Mouse (Mus musculus) CH12.LX (cell line): Measurements from ENCODE around the gene Fam71b. TPM values are rescaled to one million over a fixed set of nuclear protein-coding genes. Genes with fewer than 3 reads are reported as not detected.

Experiments used
- DNase-seq: peaks from one replicate; pipeline ENCODE4 v3.0.0-alpha.2; 2013; ENCODE audit errors: extremely low read depth
- H3K27ac ChIP-seq: 2 replicates; pipeline ENCODE4 v1.5.1; 2012; ENCODE audit warnings: low read depth, mild to moderate bottlenecking, control low read depth, moderate library complexity; ENCODE audit not compliant: insufficient read depth
- H3K27me3 ChIP-seq: replicated peaks from 2 replicates; pipeline ENCODE3; 2012; ENCODE audit warnings: inconsistent platforms
- H3K36me3 ChIP-seq, 2 experiments: replicated peaks in 1 of 2; 2 replicates each; pipeline versions ENCODE3 to v1.6.1; 2012; ENCODE audit warnings: inconsistent platforms in 1 of 2, low read length in 1 of 2, mild to moderate bottlenecking in 1 of 2, mixed read lengths in 1 of 2, moderate library complexity in 1 of 2; ENCODE audit not compliant: control insufficient read depth in 1 of 2, insufficient read depth in 1 of 2
- H3K4me1 ChIP-seq, 2 experiments: 2 replicates each; pipeline ENCODE4 v1.6.1; 2012; ENCODE audit warnings: inconsistent platforms in 1 of 2, moderate library complexity in 1 of 2; ENCODE audit not compliant: insufficient read depth in 2 of 2, control insufficient read depth in 1 of 2
- H3K4me2 ChIP-seq: 2 replicates; pipeline ENCODE4 v1.6.1; 2012; ENCODE audit warnings: low read depth, mild to moderate bottlenecking, control low read depth; ENCODE audit not compliant: poor library complexity, insufficient read depth, severe bottlenecking
- H3K4me3 ChIP-seq, 3 experiments: fragments of 150-350 bp in 1 of 3; sonication (generic) in 1 of 3; replicated peaks in 1 of 3; 2 replicates each; pipeline versions ENCODE3 to v1.5.1; 2011 to 2012; ENCODE audit warnings: low read depth in 2 of 3, low read length in 2 of 3, mild to moderate bottlenecking in 2 of 3, moderate library complexity in 2 of 3, control low read depth in 1 of 3, improper control_type of control experiment in 1 of 3, inconsistent platforms in 1 of 3, mixed read lengths in 1 of 3; ENCODE audit not compliant: poor library complexity in 1 of 3
- H3K79me2 ChIP-seq: replicated peaks from 2 replicates; pipeline ENCODE4 v1.6.1; 2012; ENCODE audit warnings: mild to moderate bottlenecking, moderate library complexity; ENCODE audit not compliant: control insufficient read depth, poor library complexity, insufficient read depth, severe bottlenecking; ENCODE audit errors: extremely low read depth
- H3K9ac ChIP-seq: 2 replicates; pipeline ENCODE4 v1.6.1; 2012; ENCODE audit warnings: low read depth, mild to moderate bottlenecking, control low read depth, moderate library complexity; ENCODE audit not compliant: insufficient read depth
- H3K9me3 ChIP-seq: replicated peaks from 2 replicates; pipeline ENCODE3; 2012; ENCODE audit warnings: low read length, inconsistent platforms, mixed read lengths
- BHLHE40 ChIP-seq: IDR thresholded peaks from 2 replicates; pipeline ENCODE4 v1.6.1; 2011; ENCODE audit warnings: mild to moderate bottlenecking, low read depth, low read length, improper control_type of control experiment
- CHD1 ChIP-seq: IDR thresholded peaks from 2 replicates; pipeline ENCODE4 v1.6.1; 2012; ENCODE audit warnings: low read depth, low read length, improper control_type of control experiment, inconsistent platforms
- CHD2 ChIP-seq: IDR thresholded peaks from 2 replicates; pipeline ENCODE4 v1.6.1; 2011; ENCODE audit warnings: low read length, improper control_type of control experiment
- E2F4 ChIP-seq: IDR thresholded peaks from 2 replicates; pipeline ENCODE4 v1.6.1; 2011; ENCODE audit warnings: low read depth, low read length, improper control_type of control experiment; ENCODE audit not compliant: insufficient replicate concordance
- ELF1 ChIP-seq: IDR thresholded peaks from 2 replicates; pipeline ENCODE4 v1.6.1; 2014; ENCODE audit warnings: low read depth, mild to moderate bottlenecking, inconsistent platforms, low read length, improper control_type of control experiment
- ETS1 ChIP-seq: conservative IDR thresholded peaks from 2 replicates; pipeline ENCODE4 v1.6.1; 2012; ENCODE audit warnings: low read depth, mild to moderate bottlenecking, inconsistent platforms, low read length, improper control_type of control experiment, moderate library complexity
- GABPA ChIP-seq: IDR thresholded peaks from 2 replicates; pipeline ENCODE4 v1.6.1; 2012; ENCODE audit warnings: low read depth, low read length, improper control_type of control experiment, inconsistent platforms; ENCODE audit not compliant: insufficient replicate concordance
- HCFC1 ChIP-seq: IDR thresholded peaks from 2 replicates; pipeline ENCODE4 v1.6.1; 2012; ENCODE audit warnings: low read depth, mild to moderate bottlenecking, inconsistent platforms, low read length, improper control_type of control experiment
- JUND ChIP-seq: conservative IDR thresholded peaks from 2 replicates; pipeline ENCODE4 v1.6.1; 2011; ENCODE audit warnings: low read depth, low read length, improper control_type of control experiment
- KAT2A ChIP-seq: IDR thresholded peaks from 2 replicates; pipeline ENCODE4 v1.6.1; 2012; ENCODE audit warnings: low read length, improper control_type of control experiment, inconsistent platforms; ENCODE audit not compliant: insufficient replicate concordance
- MAFK ChIP-seq: IDR thresholded peaks from 2 replicates; pipeline ENCODE4 v1.6.1; 2011; ENCODE audit warnings: low read length, improper control_type of control experiment; ENCODE audit not compliant: insufficient replicate concordance
- MXI1 ChIP-seq: IDR thresholded peaks from 2 replicates; pipeline ENCODE4 v1.6.1; 2011; ENCODE audit warnings: mild to moderate bottlenecking, low read depth, low read length, improper control_type of control experiment
- NELFE ChIP-seq: IDR thresholded peaks from 2 replicates; pipeline ENCODE4 v1.6.1; 2011; ENCODE audit warnings: low read depth, low read length, improper control_type of control experiment
- POLR2A ChIP-seq: IDR thresholded peaks from 2 replicates; pipeline ENCODE4 v1.6.1; 2011; ENCODE audit warnings: low read depth, mild to moderate bottlenecking, improper control_type of control experiment, low read length
- POLR2AphosphoS2 ChIP-seq: IDR thresholded peaks from 2 replicates; pipeline ENCODE4 v1.6.1; 2011; ENCODE audit warnings: low read depth, low read length, improper control_type of control experiment
- RAD21 ChIP-seq: IDR thresholded peaks from 2 replicates; pipeline ENCODE4 v1.6.1; 2011; ENCODE audit warnings: low read depth, mild to moderate bottlenecking, low read length, improper control_type of control experiment, moderate library complexity
- RCOR1 ChIP-seq: conservative IDR thresholded peaks from 2 replicates; pipeline ENCODE4 v1.6.1; 2012; ENCODE audit warnings: low read depth, mild to moderate bottlenecking, inconsistent platforms, low read length, improper control_type of control experiment
- TBP ChIP-seq: conservative IDR thresholded peaks from 2 replicates; pipeline ENCODE4 v1.6.1; 2011; ENCODE audit warnings: low read depth, low read length, improper control_type of control experiment
- TCF12 ChIP-seq: IDR thresholded peaks from 2 replicates; pipeline ENCODE4 v1.6.1; 2014; ENCODE audit warnings: low read depth, mild to moderate bottlenecking, inconsistent platforms, low read length, improper control_type of control experiment
- USF2 ChIP-seq: conservative IDR thresholded peaks from 2 replicates; pipeline ENCODE4 v1.6.1; 2011; ENCODE audit warnings: low read depth, low read length, improper control_type of control experiment
- ZKSCAN1 ChIP-seq: IDR thresholded peaks from 2 replicates; pipeline ENCODE4 v1.6.1; 2012; ENCODE audit warnings: low read depth, inconsistent platforms, low read length, improper control_type of control experiment, borderline replicate concordance
- dilution Hi-C: fragments of 300-500 bp; cut with MboI; formaldehyde crosslinking; loops from 2 replicates; pipeline ENCODE4 v1.14.3; 2020; ENCODE audit warnings: low sequenced_read_pairs; ENCODE audit not compliant: extremely low pct_unique_long_range_greater_than_20kb, extremely low pct_ligation_motif_present
- in situ Hi-C: fragments of 300-500 bp; cut with MboI; formaldehyde crosslinking; loops from 3 replicates; pipeline ENCODE4 v1.14.3; 2019; ENCODE audit warnings: low sequenced_read_pairs, low pct_ligation_motif_present, low pct_unique_long_range_greater_than_20kb, mixed read lengths
- polyA plus RNA-seq: library from polyadenylated mRNA; unstranded; fragments of >175 nt; gene quantifications from 2 replicates; pipeline ENCODE4 v1.2.1, GENCODE M21; 2012; ENCODE audit warnings: low read depth; ENCODE audit not compliant: insufficient read length
- total RNA-seq, 2 experiments: library from RNA; depleted of rRNA; stranded (reverse); fragments of 300-350 nt in 1 of 2; fragments of >200 nt in 1 of 2; gene quantifications; 2 replicates each; pipeline ENCODE4 v1.2.3; 2012 to 2014

Fam71b gene
- total and polyA plus RNA-seq, 3 experiments = 0.46 to 2.6 (median 2.4) TPM

- no peak for DNase-seq
- H3K79me2 ChIP-seq = no peaks in the 10 kb centered on the region
- H3K4me3 ChIP-seq = no peak within 1 kb of the TSS
- peaks cover 32 to 65% of the 10 kb centered on the region in 2 experiments for H3K4me1 ChIP-seq
- in situ Hi-C loops (loop anchor here (5.0 kb wide), 1 partner anchor 48 kb away; the partner anchor contains the start of gene Med7), dilution Hi-C loops (no loop called here)
- H3K9ac ChIP-seq = no peak within 1 kb of the TSS
- H3K27ac ChIP-seq = no peak within 1 kb of the TSS
- H3K36me3 ChIP-seq = no peaks in the 10 kb centered on the region
- H3K4me2 ChIP-seq = no peak within 1 kb of the TSS
- TF ChIP-seq ETS1 = no peak
- TF ChIP-seq RCOR1 = no peak
- TF ChIP-seq POLR2A = no peak
- no peak for TF ChIP-seq E2F4
- no peak for TF ChIP-seq TBP
- TF ChIP-seq JUND = no peak
- no peak for TF ChIP-seq TCF12
- no peak for TF ChIP-seq HCFC1
- no peak for TF ChIP-seq POLR2AphosphoS2
- no peak for TF ChIP-seq ELF1
- TF ChIP-seq RAD21 = no peak
- TF ChIP-seq USF2 = no peak
- no peak for TF ChIP-seq MXI1
- no peak for TF ChIP-seq MAFK
- no peak for TF ChIP-seq KAT2A
- H3K9me3 ChIP-seq = no peaks in the 10 kb centered on the region
- H3K27me3 ChIP-seq = no peaks in the 10 kb centered on the region
Measured at GRCm38 (mm10) chr11:46389336-46390117, 6.8 kb upstream of the Fam71b start, which contains the start of gene Itk. TSS of gene Itk (minus strand) at chr11:46389515.

GRCm38 (mm10) chr11:46390621-46391020 lies 5.7 kb upstream of the Fam71b start:
- H3K9ac ChIP-seq = no peak overlapping the region
- in situ Hi-C loops (no loop called here), dilution Hi-C loops (no loop called here)
- no peak overlapping the region for H3K27ac ChIP-seq
- TF ChIP-seq USF2 (no peak), E2F4 (no peak), JUND (no peak), BHLHE40 (no peak), CHD2 (no peak), CHD1 (no peak), POLR2A (no peak), GABPA (no peak), TCF12 (no peak), RAD21 (no peak), ZKSCAN1 (no peak), NELFE (no peak)
- no peaks in the 10 kb centered on the region for H3K9me3 ChIP-seq
- no peak overlapping the region for H3K4me3 ChIP-seq
- peaks cover 31 to 65% of the 10 kb centered on the region in 2 experiments for H3K4me1 ChIP-seq
- H3K79me2 ChIP-seq = no peaks in the 10 kb centered on the region
- no peaks in the 10 kb centered on the region for H3K36me3 ChIP-seq
- DNase-seq = no peak
- H3K4me2 ChIP-seq = no peak overlapping the region
- no peaks in the 10 kb centered on the region for H3K27me3 ChIP-seq
